Mouse (Mus musculus) thymus, postnatal 0 days (tissue): Measurements from ENCODE around the gene Nckap5l. TPM values are rescaled to one million over a fixed set of nuclear protein-coding genes. Genes with fewer than 3 reads are reported as not detected.
A peak's percentile ranks its signal among the peaks of the same experiment; 100 is the strongest.
"Not testable (repeated sequence)": the region's sequence is repeated elsewhere in the genome, so short reads cannot be mapped to it uniquely, and the experiment has no call there.

ENCODE experiments used
- DNase-seq: peaks from one replicate; pipeline ENCODE4 v3.0.0-alpha.2; 2015; ENCODE audit warnings: low spot score
- polyA plus RNA-seq: library from polyadenylated mRNA; unstranded; fragments of >200 nt; fragmentation: Nextera tagmentation; extraction: Ambion mirVana; gene quantifications from 2 replicates; pipeline ENCODE4 v1.2.1, GENCODE M21; 2015

The Nckap5l gene
- polyA plus RNA-seq, 1 experiment from 2014 or later, result 5.7 TPM

DNA sequence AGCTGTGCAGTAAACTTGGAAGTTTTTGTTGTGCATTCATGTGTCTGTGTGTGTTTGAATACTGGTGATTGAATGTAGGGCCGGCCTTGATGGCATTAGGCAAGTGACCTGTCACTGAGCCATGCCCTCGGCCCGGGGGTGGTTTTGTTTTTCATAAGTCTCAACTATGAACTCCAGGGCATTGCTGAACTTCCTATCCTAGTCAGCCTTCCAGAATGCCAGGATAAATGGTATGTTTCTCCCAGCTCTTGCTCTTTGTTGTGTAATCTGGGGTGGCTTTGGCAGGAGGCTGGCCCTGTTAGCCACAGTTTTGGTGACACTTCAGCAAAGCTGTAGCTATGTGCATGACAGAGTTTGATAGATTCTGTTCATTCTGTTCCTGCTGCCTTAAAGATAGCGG, 60.7 kb downstream of the Nckap5l start:
- DNase-seq, result no peak

DNA sequence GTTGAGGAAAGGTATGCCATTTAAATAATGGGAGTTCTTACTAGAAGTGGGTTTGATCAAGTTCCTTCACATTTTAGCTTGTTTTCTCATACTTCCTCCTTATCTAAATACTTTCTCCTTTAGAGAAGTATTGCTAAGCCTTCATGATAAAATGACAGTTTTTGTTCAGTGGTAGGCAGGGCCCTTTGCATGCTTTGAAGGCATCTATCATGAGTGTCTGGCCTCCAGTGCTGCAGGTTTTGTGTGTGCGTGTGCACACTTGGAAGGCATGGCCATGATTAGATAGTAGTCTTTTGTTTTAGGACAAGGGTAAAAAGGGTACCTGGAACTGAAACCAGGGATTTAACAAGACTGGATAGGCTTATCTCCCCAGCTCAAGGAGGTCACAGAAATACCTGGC, 61.1 kb downstream of the Nckap5l start:
- no peak for DNase-seq

DNA sequence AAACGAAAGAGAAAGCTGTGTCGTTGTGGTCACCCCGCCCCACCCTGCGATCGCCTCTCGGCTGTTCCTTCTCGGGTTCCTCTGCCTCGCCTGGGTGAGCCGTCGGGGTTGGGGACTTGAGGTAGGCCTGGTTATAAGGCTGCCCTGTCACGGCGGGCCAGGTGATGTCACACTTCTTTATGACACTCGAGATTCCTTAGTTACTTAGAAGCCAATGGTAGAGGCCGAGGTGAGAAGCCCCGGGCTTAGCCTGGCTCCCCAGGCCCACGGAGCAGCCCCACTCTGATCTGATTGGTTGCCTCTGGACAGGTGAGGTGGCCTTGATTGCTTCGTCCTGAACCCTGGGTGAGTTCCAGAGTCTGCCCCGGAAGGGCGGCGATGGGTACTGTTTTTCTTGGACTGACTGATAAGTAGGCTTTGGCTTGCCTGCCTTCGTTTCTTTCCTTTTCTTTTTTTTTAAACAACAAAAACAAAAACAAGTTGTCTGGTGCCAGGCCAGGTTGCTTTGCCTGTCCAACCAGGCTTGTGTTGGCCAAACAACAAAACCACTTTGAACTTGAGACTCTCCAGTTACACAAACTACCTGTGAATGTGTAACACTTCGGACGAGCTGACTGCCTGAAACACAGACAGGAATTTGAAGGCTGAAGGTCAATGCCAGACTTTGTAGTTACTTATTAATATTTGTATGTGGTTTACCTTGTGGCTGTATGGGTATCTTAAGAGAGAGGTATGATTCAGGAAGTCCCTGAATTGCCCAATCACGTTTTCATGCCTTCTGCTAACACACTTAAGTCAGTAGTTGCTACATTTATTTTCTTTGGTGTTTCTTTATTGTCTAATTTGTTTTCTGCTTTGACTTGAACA, 63.9 kb downstream of the Nckap5l start:
- no peak for DNase-seq

DNA sequence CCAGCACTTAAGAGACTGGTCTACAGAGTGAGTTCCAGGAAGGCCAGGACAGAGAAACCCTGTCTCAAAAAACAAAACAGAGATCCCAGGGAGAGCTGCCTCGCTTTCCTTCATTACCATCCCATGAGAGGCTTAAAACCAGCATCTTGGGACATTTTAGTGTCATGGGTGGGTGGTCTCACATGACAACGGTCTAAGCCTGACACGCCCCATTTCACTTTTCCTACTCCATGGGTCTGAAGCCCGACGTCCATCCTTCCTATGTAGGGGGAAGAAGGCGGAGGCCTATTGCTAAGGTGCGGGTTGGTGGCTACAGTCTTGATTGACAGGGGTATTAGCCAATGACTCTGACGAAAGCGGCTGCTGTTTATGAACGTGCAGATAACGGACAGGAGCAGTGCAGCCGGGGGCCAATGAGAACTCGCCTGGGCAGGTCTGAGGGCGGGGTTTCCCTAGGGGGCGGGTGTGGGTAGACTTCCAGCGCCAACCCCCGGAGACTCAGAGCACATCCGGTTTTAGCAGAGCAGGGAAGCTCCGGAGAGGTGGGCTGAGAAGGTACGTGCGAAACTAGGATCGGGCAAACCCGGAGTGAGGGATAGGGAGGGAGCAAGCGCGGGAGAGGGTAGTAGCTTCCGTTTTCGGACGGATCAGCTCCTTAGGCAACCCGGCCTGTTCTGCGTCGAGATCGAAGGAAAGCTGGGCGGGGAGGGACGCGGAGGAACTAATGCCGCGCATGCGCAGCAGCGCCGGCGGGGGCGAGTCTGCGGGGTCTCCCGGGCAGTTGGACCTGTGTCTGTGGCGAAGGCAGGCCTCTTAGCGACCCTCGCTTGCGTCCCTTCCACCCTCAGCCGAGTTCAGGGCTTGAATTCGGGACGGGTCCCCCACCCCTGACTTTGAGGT, 64.8 kb downstream of the Nckap5l start, which contains the start of gene Tmbim6:
Tmbim6 (plus strand) TSS at position 397 of the 900 bp plus-strand sequence.
- peak; percentile 99 for DNase-seq

DNA sequence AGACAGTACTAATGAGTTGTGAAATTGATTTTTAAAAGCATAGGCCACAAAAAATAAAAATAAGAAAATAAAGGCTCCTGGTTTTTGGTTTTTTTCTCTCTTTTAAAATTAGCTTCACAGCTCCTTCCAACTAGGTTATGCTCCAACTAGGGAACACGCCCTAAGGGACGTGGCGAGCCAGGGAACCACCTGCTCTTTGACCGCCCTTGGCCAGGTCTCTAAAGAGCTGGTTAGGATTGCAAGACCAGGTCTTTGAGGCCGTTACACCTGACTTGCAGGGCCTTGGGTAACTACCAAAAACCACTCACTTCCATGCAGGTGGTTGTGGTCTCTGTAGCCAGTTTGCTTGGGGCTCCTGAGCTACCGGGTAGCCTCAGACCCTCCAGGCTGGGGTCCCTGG, 65.6 kb downstream of the Nckap5l start:
- no peak for DNase-seq

DNA sequence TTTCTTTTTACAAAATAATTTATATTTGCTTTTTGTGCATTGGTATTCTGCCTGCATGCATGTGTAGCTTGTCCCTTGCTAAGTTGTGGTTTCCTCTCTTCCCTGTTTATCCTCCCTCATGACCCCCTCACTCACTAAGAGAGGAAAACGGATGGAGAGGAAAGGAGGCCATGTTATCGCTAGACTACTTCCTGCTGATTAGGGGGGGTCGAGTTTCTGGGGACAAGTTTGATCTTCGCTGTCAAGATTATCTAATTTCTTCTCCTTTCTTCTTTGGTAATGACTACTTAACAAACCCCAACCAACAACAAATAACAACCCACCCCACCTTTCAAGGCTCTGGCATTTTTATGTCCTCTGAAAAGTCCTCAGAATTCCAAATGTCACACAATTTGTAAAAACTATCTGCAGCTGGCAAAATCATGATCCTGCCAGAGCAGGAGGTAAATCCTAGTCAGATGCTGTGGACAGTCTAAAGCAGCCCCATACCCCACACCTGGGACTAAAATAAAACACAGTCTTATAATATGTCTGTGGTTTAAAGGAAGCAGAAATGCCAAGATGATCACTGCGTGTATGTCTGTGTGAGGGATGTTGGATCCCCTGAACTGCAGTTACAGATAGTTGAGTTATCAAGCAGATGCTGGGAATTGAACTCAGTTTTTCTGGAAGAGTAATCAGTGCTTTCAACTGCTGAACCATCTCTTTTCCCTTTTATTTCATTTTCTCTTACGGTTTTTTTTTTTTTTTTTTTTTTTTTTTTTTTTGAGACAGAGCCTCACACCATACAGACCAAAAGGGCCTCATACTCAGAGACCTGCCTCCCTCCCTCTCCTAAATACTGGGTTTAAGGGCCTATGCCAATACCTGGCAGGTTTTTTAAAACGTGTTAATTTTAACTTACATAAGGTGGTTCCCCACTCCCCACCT, 66.8 kb downstream of the Nckap5l start:
- no peak for DNase-seq

DNA sequence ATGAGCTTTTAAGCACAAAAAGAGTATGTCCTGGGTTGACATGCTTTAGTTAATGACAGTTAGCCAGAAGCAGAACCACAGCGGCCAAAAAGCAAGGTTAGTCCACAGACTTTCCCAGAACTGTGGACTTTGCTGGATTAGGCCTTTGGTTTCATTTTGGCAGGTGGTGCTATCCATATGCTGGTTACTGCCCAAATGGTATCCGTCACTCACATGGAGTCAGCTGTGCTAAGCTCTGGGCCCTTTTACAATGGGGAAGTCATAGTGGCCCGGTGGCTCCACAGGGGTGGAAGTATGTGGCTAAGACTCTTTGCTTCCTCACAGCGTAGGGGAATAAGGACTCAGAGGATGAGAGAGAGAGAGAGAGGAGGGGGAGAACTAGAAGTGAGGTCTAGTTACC, 69.6 kb downstream of the Nckap5l start:
- DNase-seq, result no peak

DNA sequence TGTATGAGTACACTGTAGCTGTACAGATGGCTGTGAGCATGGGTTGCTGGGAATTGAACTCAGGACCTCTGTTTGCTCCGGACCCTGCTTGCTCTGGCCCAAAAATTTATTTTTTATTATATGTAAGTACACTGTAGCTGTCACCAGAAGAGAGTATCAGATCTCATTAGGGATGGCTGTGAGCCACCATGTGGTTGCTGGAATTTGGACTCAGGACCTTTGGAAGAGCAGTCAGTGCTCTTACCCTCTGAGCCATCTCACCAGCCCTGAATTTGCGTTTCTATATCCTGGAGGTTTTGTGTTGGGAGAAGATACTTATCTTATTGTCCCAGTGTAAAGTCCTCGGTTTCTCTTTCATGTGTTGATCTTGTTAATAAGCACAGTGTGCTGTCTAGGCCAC, 70.8 kb downstream of the Nckap5l start:
- no peak for DNase-seq

DNA sequence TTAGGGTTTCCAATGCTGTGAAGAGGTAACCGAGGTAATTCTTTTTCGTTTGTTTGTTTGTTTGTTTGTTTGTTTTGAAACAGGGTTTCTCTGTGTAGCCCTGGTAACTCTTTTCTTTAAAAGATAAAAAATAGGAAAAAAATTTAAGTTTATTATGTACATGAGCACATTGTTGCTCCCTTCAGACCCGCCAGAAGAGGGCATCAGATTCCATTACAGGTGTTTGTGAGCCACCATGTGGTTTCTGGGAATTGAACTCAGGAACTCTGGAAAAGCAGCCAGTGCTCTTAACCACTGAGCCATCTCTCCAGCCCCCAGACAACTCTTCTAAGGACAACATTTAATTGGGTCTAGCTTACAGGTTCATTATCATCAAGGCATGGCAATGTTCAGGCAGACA, 71.4 kb downstream of the Nckap5l start:
- not testable (repeated sequence) for DNase-seq

DNA sequence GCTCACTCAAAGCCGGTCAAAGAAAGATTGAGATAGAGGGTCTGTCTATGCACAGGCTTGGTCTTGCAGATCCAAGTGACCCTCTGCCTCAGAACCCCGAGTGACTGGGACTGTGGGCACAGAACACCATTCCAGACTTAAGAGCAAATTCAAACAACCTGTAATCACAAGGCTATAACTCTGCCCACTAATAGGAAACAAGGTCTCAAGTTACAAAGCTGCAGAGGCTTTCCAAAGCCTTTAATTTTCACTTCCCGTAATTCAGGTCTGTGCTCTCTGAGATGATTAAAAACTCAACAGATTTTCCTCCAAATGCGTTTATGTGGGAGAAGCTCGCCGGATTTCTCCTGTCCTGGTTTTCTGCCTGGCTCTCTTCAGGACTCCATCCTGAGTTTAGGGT, 73.5 kb downstream of the Nckap5l start:
- DNase-seq, result no peak

DNA sequence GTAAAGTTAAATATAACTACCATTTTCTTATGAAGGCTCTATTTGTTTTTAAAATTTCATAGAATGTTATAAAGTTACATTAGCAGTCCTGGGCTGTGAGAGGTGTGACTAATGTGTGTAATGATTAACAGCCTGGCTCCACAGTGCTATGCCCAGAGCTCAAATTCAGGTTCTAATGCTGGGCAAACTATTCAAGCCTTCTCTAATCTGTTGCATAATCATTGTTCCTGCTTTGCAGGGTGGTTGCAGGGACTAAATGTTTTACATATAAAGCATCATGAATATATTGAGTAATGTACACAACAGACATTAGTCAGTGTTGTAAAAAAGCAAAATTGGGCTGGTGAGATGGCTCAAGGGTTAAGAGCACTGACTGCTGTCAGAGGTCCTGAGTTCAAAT, 74.7 kb downstream of the Nckap5l start:
- no peak for DNase-seq

DNA sequence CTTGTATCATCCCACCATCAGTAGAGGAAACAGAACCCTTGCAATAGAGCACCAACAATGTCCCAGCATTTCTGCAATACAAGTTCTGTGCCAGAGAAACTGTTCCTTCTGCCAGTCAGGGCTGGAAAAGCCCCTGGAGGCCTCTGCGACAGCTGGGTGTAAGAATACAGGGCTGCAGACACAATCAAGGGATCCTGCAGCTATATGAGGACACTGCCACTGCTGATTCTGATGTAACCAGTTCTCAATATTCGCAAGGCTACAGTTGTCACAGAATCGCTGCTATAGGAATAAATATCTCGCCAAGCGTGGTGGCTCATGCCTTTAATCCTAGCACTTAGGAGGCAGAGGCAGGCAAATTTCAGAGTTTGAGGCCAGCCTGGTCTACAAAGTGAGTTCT, 81.3 kb downstream of the Nckap5l start:
- DNase-seq, result no peak

DNA sequence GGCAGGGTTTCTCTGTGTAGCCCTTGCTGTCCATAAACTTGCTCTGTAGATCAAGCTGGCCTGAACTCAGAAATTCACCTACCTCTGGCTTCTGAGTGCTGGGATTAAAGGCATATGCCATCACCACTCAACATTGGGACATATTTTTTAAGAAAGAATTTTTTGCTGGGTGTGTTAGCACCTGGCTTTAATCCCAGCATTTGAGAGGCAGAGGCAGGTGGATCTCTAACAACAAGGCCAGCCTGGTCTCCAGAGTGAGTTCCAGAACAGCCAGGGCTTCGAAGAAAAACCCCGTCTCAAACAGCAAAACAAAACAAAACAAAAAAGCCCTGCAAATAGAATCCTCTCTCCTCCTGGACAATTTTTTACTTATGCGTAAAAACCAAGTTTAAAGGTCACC, 82.0 kb downstream of the Nckap5l start:
- DNase-seq, result no peak

DNA sequence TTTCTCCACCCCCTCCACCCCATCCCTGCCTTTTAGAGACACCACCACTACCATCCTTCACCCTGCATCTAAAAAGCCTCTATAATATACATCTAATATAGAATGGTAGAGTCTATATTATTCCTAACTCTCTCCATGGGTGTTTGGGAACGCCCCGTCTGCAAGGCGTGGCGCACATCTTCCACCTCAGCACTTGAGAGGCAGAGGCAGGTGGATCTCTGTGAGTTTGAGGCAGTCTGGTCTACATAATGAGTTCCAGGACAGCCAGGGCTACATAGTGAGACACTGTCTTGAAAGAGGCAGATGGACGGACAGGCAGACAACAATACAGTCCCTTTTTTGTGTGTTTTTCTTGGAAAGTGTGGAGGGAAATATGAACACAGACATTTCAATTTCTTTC, 82.5 kb downstream of the Nckap5l start:
- DNase-seq, result no peak

DNA sequence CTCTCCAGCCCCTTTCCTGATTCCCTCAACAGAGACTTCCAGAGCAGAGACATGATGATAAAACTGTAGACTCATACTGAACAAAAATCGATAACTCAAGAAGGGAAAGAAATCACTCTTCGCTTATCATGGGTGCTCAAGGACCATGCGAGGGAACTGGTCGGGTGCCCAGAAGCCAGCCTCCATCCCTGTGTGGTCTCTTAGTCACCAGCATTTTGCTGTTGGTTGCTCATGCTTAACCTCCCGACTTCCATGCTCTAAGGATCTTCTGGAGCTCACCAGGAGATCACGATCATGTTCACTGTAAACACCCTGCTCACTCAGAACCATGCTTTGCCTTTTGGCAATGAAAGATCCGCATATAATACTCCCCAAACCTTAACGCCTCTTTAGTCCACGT, 84.8 kb downstream of the Nckap5l start:
- no peak for DNase-seq

Other genes with a start within 250 kb of the Nckap5l start
- 20.0 and 20.8 TPM in 2 replicates for gene Kcnh3, start 232.9 kb downstream of the Nckap5l start, polyA plus RNA-seq
- gene Mcrs1, start 205.8 kb downstream of the Nckap5l start, polyA plus RNA-seq, result 136 and 154 TPM in 2 replicates
- 13.0 and 14.0 TPM in 2 replicates for gene Prpf40b, start 162.7 kb downstream of the Nckap5l start, polyA plus RNA-seq
- 0.05 and 0.08 TPM in 2 replicates for gene Fam186b, start 161.9 kb downstream of the Nckap5l start, polyA plus RNA-seq
- gene Fmnl3, start 87.3 kb downstream of the Nckap5l start, polyA plus RNA-seq, result 21.2 and 22.3 TPM in 2 replicates
- 398 and 433 TPM in 2 replicates for gene Tmbim6, start 64.9 kb downstream of the Nckap5l start, polyA plus RNA-seq
- 24.3 and 24.7 TPM in 2 replicates for gene Bcdin3d, start 17.0 kb upstream of the Nckap5l start, polyA plus RNA-seq
- 0.08 and 0.14 TPM in 2 replicates for gene Faim2, start 70.4 kb upstream of the Nckap5l start, polyA plus RNA-seq
- gene Aqp2, start 121.3 kb upstream of the Nckap5l start, polyA plus RNA-seq, result not detected in 2 replicates
- gene Aqp5, start 133.0 kb upstream of the Nckap5l start, polyA plus RNA-seq, result 3.6 and 5.2 TPM in 2 replicates
- gene Aqp6, start 143.7 kb upstream of the Nckap5l start, polyA plus RNA-seq, result 0.15 TPM in 1 of 2 replicates, not detected in the other
- gene Racgap1, start 193.9 kb upstream of the Nckap5l start, polyA plus RNA-seq, result 121 and 132 TPM in 2 replicates
- 0.94 and 1.1 TPM in 2 replicates for gene Asic1, start 212.6 kb upstream of the Nckap5l start, polyA plus RNA-seq
- gene Smarcd1, start 244.4 kb upstream of the Nckap5l start, polyA plus RNA-seq, result 36.3 and 41.1 TPM in 2 replicates
- gene Gm17349, start 247.7 kb upstream of the Nckap5l start, polyA plus RNA-seq, result not detected in 2 replicates